Mouse (Mus musculus): ENCODE data around the gene Cep95. TPM values are rescaled to one million over a fixed set of nuclear protein-coding genes. Genes with fewer than 3 reads are reported as not detected.

The Cep95 gene
- polyA plus RNA-seq, 1 experiment, result 31.8 TPM

DNA sequence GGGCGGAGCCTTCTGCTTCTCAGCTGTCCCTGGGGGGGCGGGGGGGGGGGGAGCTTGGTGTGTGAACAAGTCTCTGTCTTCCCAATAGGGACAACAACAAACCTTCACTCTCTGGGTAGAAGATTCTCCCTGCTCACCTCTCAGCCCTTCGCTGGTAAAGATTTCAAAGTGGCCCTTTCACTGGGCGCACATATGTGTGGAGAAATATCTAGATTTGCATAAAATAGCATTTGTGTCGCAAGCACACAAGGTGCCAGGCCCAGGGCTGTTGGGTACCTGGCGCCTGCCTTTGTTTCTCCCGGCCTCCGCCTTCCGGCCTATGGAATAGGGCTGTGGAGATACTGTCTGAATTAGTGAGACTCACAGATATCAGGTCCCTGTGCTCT lies 26.3 kb upstream of the Cep95 start:
- TF ChIP-seq POLR2A (IDR thresholded peaks at IDR 0.05; ENCODE audit: borderline replicate concordance, insufficient read depth, low read length) (no peak), CTCF (IDR thresholded peaks at IDR 0.05; ENCODE audit: borderline replicate concordance, insufficient read depth, low read depth, low read length) (no peak)
- WGBS, result 83% methylated on average over 9 of the region's 9 CpGs
- Histone ChIP-seq H3K4me3 (replicated peaks; ENCODE audit: insufficient read depth, low read depth, low read length) (no peak overlapping the region), H3K27me3 (ENCODE audit: control insufficient read depth, insufficient read depth, low read length) (no peaks in the 10 kb centered on the region), H3K4me1 (ENCODE audit: control insufficient read depth, insufficient read depth, low read length) (no peaks in the 10 kb centered on the region), H3K27ac (ENCODE audit: insufficient read depth, low read length) (no peak overlapping the region)
- DNase-seq, result no peak

DNA sequence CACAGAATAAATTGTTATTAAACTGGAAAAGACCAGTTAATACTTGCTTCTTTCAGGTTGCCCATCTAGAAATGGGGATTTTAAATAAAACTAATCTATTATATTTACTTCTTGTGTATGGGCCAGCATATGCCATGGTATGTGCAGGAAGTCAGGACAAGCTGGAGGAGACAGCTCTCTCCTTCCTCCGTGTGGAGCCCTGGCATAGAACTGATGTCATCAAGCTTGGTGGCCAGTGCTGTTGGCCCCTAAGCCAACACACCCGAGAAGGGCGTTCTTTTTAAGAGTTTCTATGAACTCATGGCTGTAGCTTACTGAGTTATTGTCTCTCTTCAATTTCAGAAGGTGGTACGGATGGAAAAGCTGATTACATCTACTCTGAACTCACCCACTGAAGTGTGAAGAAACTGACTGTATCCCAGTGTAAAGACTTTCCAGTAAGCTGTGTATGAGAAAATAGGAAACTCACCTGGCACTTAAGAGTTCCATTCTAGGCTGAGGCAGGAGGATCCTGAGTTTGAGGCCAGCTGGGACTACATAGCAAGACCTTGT lies 22.4 kb upstream of the Cep95 start:
- no peaks in the 10 kb centered on the region for H3K27me3 ChIP-seq (ENCODE audit: control insufficient read depth, insufficient read depth, low read length)
- 85% methylated on average over 4 of the region's 4 CpGs for WGBS
- no peak overlapping the region for H3K4me3 ChIP-seq (replicated peaks; ENCODE audit: insufficient read depth, low read depth, low read length)
- no peak for DNase-seq
- TF ChIP-seq POLR2A (IDR thresholded peaks at IDR 0.05; ENCODE audit: borderline replicate concordance, insufficient read depth, low read length) (no peak), CTCF (IDR thresholded peaks at IDR 0.05; ENCODE audit: borderline replicate concordance, insufficient read depth, low read depth, low read length) (no peak)
- no peaks in the 10 kb centered on the region for H3K4me1 ChIP-seq (ENCODE audit: control insufficient read depth, insufficient read depth, low read length)
- H3K27ac ChIP-seq (ENCODE audit: insufficient read depth, low read length), result no peak overlapping the region

- WGBS, result 93% methylated on average over 4 of the region's 4 CpGs
- no peak for DNase-seq
Observed at GRCm38 (mm10) chr11:106767516-106767915, 21.5 kb upstream of the Cep95 start.

GRCm38 (mm10) chr11:106770195-106770974 lies 18.7 kb upstream of the Cep95 start:
- Histone ChIP-seq H3K4me1 (ENCODE audit: control insufficient read depth, insufficient read depth, low read length) (no peaks in the 10 kb centered on the region), H3K27me3 (ENCODE audit: control insufficient read depth, insufficient read depth, low read length) (no peaks in the 10 kb centered on the region), H3K4me3 (replicated peaks; ENCODE audit: insufficient read depth, low read depth, low read length) (no peak overlapping the region), H3K27ac (ENCODE audit: insufficient read depth, low read length) (no peak overlapping the region)
- peak in 1 of 2 experiments; percentile 6 for DNase-seq
- TF ChIP-seq CTCF (IDR thresholded peaks at IDR 0.05; ENCODE audit: borderline replicate concordance, insufficient read depth, low read depth, low read length), result peak; percentile 15; the same call in 1 of the 2 replicates
- TF ChIP-seq POLR2A (IDR thresholded peaks at IDR 0.05; ENCODE audit: borderline replicate concordance, insufficient read depth, low read length), result no peak
- WGBS, result 97% methylated on average over 9 of the region's 9 CpGs

More at GRCm38 (mm10) chr11:106767516-106767915, 21.5 kb upstream of the Cep95 start:
- TF ChIP-seq POLR2A (IDR thresholded peaks at IDR 0.05; ENCODE audit: borderline replicate concordance, insufficient read depth, low read length) (no peak), CTCF (IDR thresholded peaks at IDR 0.05; ENCODE audit: borderline replicate concordance, insufficient read depth, low read depth, low read length) (no peak)
- Histone ChIP-seq H3K4me1 (ENCODE audit: control insufficient read depth, insufficient read depth, low read length) (no peaks in the 10 kb centered on the region), H3K27me3 (ENCODE audit: control insufficient read depth, insufficient read depth, low read length) (no peaks in the 10 kb centered on the region), H3K4me3 (replicated peaks; ENCODE audit: insufficient read depth, low read depth, low read length) (no peak overlapping the region), H3K27ac (ENCODE audit: insufficient read depth, low read length) (no peak overlapping the region)

GRCm38 (mm10) chr11:106773061-106773460 lies 16.0 kb upstream of the Cep95 start:
- WGBS, result 87% methylated on average over 9 of the region's 9 CpGs
- no peak overlapping the region for H3K4me3 ChIP-seq (replicated peaks; ENCODE audit: insufficient read depth, low read depth, low read length)
- DNase-seq, result no peak
- H3K4me1 ChIP-seq (ENCODE audit: control insufficient read depth, insufficient read depth, low read length), result no peaks in the 10 kb centered on the region
- H3K27me3 ChIP-seq (ENCODE audit: control insufficient read depth, insufficient read depth, low read length), result no peaks in the 10 kb centered on the region
- H3K27ac ChIP-seq (ENCODE audit: insufficient read depth, low read length), result no peak overlapping the region
- no peak for TF ChIP-seq POLR2A (IDR thresholded peaks at IDR 0.05; ENCODE audit: borderline replicate concordance, insufficient read depth, low read length)

- Histone ChIP-seq H3K27me3 (ENCODE audit: control insufficient read depth, insufficient read depth, low read length) (no peaks in the 10 kb centered on the region), H3K4me1 (ENCODE audit: control insufficient read depth, insufficient read depth, low read length) (peaks cover 5% of the 10 kb centered on the region; the same call in 1 of the 2 replicates), H3K27ac (ENCODE audit: insufficient read depth, low read length) (no peak overlapping the region), H3K4me3 (replicated peaks; ENCODE audit: insufficient read depth, low read depth, low read length) (no peak overlapping the region)
- no peak for DNase-seq
- TF ChIP-seq POLR2A (IDR thresholded peaks at IDR 0.05; ENCODE audit: borderline replicate concordance, insufficient read depth, low read length) (no peak), CTCF (IDR thresholded peaks at IDR 0.05; ENCODE audit: borderline replicate concordance, insufficient read depth, low read depth, low read length) (no peak)
- WGBS, result 91% methylated on average over 4 of the region's 4 CpGs
Observed at GRCm38 (mm10) chr11:106776960-106777359, 12.1 kb upstream of the Cep95 start.

DNA sequence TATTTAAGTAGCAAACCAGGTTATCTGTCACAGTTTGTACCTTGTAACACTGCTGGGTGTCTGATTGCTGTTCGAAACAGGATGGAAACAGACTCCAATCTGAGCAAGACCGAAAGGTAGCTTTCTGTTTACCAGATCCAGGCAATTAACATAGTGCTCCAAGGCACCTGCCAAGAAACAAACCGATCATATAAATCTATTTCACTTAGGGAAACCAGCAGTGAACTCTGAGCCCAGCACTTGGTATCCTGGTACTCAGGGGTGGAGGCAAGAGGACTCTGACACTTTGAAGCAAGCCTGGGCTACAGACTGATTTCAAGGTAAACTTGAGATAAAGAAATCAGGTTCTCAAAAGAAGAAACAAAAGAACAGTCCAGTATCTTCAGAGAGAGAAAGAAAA lies 11.7 kb upstream of the Cep95 start:
- Histone ChIP-seq H3K4me1 (ENCODE audit: control insufficient read depth, insufficient read depth, low read length) (peaks cover 5% of the 10 kb centered on the region; the same call in 1 of the 2 replicates), H3K27me3 (ENCODE audit: control insufficient read depth, insufficient read depth, low read length) (no peaks in the 10 kb centered on the region), H3K27ac (ENCODE audit: insufficient read depth, low read length) (no peak overlapping the region), H3K4me3 (replicated peaks; ENCODE audit: insufficient read depth, low read depth, low read length) (peak overlapping the region; percentile 12)
- no peak for TF ChIP-seq CTCF (IDR thresholded peaks at IDR 0.05; ENCODE audit: borderline replicate concordance, insufficient read depth, low read depth, low read length)
- no peak for TF ChIP-seq POLR2A (IDR thresholded peaks at IDR 0.05; ENCODE audit: borderline replicate concordance, insufficient read depth, low read length)
- DNase-seq, result no peak
- WGBS, result 64% methylated on average over 3 of the region's 3 CpGs

DNA sequence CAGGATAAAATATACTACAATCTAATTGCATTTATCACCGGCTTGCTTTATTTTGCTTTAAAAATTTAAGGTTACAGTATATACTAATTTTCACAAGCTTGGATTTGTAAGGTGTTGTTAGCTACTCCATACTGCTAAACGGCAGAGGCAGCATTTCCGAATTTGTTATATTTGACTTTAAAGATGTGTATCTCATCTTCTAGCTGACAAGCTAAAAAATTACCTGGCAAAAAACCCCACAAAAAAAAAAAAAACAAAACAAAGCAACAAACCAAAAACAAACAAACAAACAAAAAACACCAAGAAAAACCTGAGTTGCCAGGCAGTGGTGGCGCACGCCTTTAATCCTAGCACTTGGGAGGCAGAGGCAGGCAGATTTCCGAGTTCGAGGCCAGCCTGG lies 10.9 kb upstream of the Cep95 start:
- H3K27me3 ChIP-seq (ENCODE audit: control insufficient read depth, insufficient read depth, low read length), result no peaks in the 10 kb centered on the region
- H3K4me3 ChIP-seq (replicated peaks; ENCODE audit: insufficient read depth, low read depth, low read length), result peak overlapping the region; percentile 26
- no peak for DNase-seq
- H3K27ac ChIP-seq (ENCODE audit: insufficient read depth, low read length), result no peak overlapping the region
- WGBS, result 87% methylated on average over 7 of the region's 7 CpGs
- TF ChIP-seq CTCF (IDR thresholded peaks at IDR 0.05; ENCODE audit: borderline replicate concordance, insufficient read depth, low read depth, low read length) (no peak), POLR2A (IDR thresholded peaks at IDR 0.05; ENCODE audit: borderline replicate concordance, insufficient read depth, low read length) (no peak)
- peaks cover 5% of the 10 kb centered on the region; the same call in 1 of the 2 replicates for H3K4me1 ChIP-seq (ENCODE audit: control insufficient read depth, insufficient read depth, low read length)
